Mouse (Mus musculus): ENCODE data around the gene Tmcc1.

- TF ChIP-seq CTCF (IDR thresholded peaks at IDR 0.05; ENCODE audit: borderline replicate concordance, control insufficient read depth, extremely low read depth, insufficient read depth, low read length, poor library complexity) (no peak), POLR2A (IDR thresholded peaks at IDR 0.05; ENCODE audit: control insufficient read depth, extremely low read depth, insufficient read depth, low read length, poor library complexity) (no peak)
Measured at GRCm38 (mm10) chr6:115998758-115999157, 194.5 kb downstream of the Tmcc1 start.

All from thymus, adult 2 months (tissue).